Mouse (Mus musculus) cerebellum, adult 2 months (tissue): ENCODE results near the gene Polk.

Experiments
- CTCF ChIP-seq: fragments of 200-500 bp; IDR thresholded peaks from 2 replicates; pipeline ENCODE4 v1.5.1; 2011; ENCODE audit warnings: low read depth, mild to moderate bottlenecking, control low read depth, low read length, moderate library complexity, borderline replicate concordance; ENCODE audit not compliant: insufficient read depth
- POLR2A ChIP-seq: fragments of 200-500 bp; IDR thresholded peaks from 2 replicates; pipeline ENCODE4 v1.6.1; 2011; ENCODE audit warnings: low read length, control low read depth, borderline replicate concordance; ENCODE audit not compliant: insufficient read depth

GRCm38 (mm10) chr13:96527856-96528255 lies 14.5 kb downstream of the Polk start:
- no peak for TF ChIP-seq CTCF
- TF ChIP-seq POLR2A = no peak
